ENCODE assay signal across 26 mouse cellular contexts in the genomic region with DNA sequence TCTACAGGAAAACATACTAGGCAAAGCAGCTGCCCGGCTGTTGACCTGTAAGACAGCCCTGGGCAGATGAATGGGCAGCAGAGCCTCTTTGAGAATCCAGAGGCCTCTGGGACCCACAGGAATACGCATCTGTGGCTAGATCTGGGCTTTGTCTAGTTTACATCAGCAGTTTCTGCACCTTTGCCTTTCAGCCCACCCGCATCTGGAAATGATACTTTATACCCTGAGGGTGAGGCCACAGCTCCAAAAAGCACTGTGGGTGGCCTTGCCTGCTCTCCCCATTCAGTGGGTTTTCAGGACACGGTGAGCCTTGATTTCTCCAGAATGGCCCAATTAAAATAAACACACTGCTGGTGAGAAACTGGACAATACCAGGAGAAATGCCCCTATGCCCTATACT. TPM values are rescaled to one million over a fixed set of nuclear protein-coding genes. Genes with fewer than 3 reads are reported as not detected.
A peak's percentile ranks its signal among the peaks of the same experiment; 100 is the strongest.
DNase-seq lines count a peak whose midpoint lies in the region; TF ChIP-seq lines count a peak whose summit lies in the region.
"Had no signal": no experiment of that assay in that cellular context is flagged by ENCODE, and none has a peak within 500 bp of the region (broad histone marks: within the 10 kb centered on the region; RNA-seq: fewer than 3 reads in every experiment).

No protein-coding gene starts in this region.

- H3K9me3 ChIP-seq in embryonic facial prominence, embryonic 10.5 days: no peaks in the 10 kb centered on the region
- H3K9me3 ChIP-seq: forebrain, embryonic 15.5 days; heart, embryonic 13.5 days; hindbrain, embryonic 10.5 days; limb, embryonic 13.5 days; lung, embryonic 15.5 days; midbrain, embryonic 13.5 days; neural tube, embryonic 15.5 days had no signal

- intact Hi-C loops in left cerebral cortex, adult 2 months (cut with DNase I): no loop called here
- intact Hi-C loops in heart, postnatal 36 days (cut with DNase I): no loop called here

- no peak overlapping the region for H3K4me3 ChIP-seq in left cerebral cortex, adult 2 months
- H3K4me3 ChIP-seq in embryonic facial prominence, embryonic 10.5 days: no peak overlapping the region
- H3K4me3 ChIP-seq: forebrain, embryonic 15.5 days; heart, embryonic 13.5 days; hindbrain, embryonic 10.5 days; limb, embryonic 13.5 days; lung, embryonic 15.5 days; megakaryocyte, embryonic 14.5 days; midbrain, embryonic 13.5 days; neural tube, embryonic 15.5 days had no signal

- no peaks in the 10 kb centered on the region for H3K36me3 ChIP-seq in embryonic facial prominence, embryonic 10.5 days (replicated peaks)
- H3K36me3 ChIP-seq: heart, embryonic 13.5 days; hindbrain, embryonic 10.5 days; limb, embryonic 13.5 days; lung, embryonic 15.5 days had no signal

- peaks cover 28% of the 10 kb centered on the region for H3K4me1 ChIP-seq in embryonic facial prominence, embryonic 10.5 days
- H3K4me1 ChIP-seq: forebrain, embryonic 15.5 days; neural tube, embryonic 15.5 days had no signal

- H3K27ac ChIP-seq in left cerebral cortex, adult 2 months: peak overlapping the region; percentile 76
- peak overlapping the region; percentile 44 for H3K27ac ChIP-seq in embryonic facial prominence, embryonic 10.5 days (replicated peaks)
- H3K27ac ChIP-seq: forebrain, embryonic 15.5 days; heart, embryonic 13.5 days; hindbrain, embryonic 10.5 days; hindbrain, postnatal 0 days; kidney, postnatal 0 days; limb, embryonic 13.5 days; lung, embryonic 15.5 days; midbrain, embryonic 13.5 days; neural tube, embryonic 15.5 days had no signal

- no peak for DNase-seq in left cerebral cortex, adult 2 months (ENCODE audit: extremely low spot score in 1 of 2, low spot score in 2 of 2)
- no peak for DNase-seq in left cerebral cortex, adult 11 months (ENCODE audit: low spot score)
- DNase-seq in embryonic facial prominence, embryonic 10.5 days (ENCODE audit: low spot score): peak; percentile 75
- peak; percentile 35 for DNase-seq in hindlimb bud, embryonic 11.5 days (ENCODE audit: extremely low spot score, low read depth, low spot score)
- no peak for DNase-seq in heart, postnatal 36 days
- DNase-seq in left cerebral cortex, adult 18-20 months (ENCODE audit: low spot score in 2 of 2): no peak
- DNase-seq: adrenal gland, postnatal 25 days; B cell, adult 2 months; cerebellum, adult 11-12 months; cerebellum, adult 9-11 months; gastrocnemius, postnatal 10 days; heart, postnatal 10 days; kidney, adult 8-10 months; lung, postnatal 36 days; retina, postnatal 1 day had no signal

- WGBS in embryonic facial prominence, embryonic 10.5 days: 25% methylated on average over 4 of the region's 4 CpGs

- TF ChIP-seq CTCF in left cerebral cortex, adult 2 months (IDR thresholded peaks at IDR 0.05): no peak

- no peaks in the 10 kb centered on the region for H3K27me3 ChIP-seq in embryonic facial prominence, embryonic 10.5 days (replicated peaks; ENCODE audit: low read depth, poor library complexity, severe bottlenecking)
- H3K27me3 ChIP-seq: forebrain, embryonic 15.5 days; heart, embryonic 13.5 days; limb, embryonic 13.5 days; lung, embryonic 15.5 days; midbrain, embryonic 13.5 days; neural tube, embryonic 15.5 days had no signal

RNA-seq across cellular contexts. Expression of gene Plpp6, which starts 55.6 kb away (rescaled TPM):
- 10 to 100 TPM; 57.4 to 58.1 TPM for total RNA-seq in left cerebral cortex, adult 2 months (2021)
- polyA plus RNA-seq in embryonic facial prominence, embryonic 10.5 days (2016; fragmentation: Nextera tagmentation; extraction: Ambion mirVana): 4.1 and 4.3 TPM in 2 replicates
- total RNA-seq in heart, postnatal 36 days (2021): 1 to 10 TPM; 6.2 to 7.2 TPM
- total RNA-seq in left cerebral cortex, adult 18-20 months (2021): 10 to 100 TPM; 52.1 to 52.3 TPM

RNA-seq across cellular contexts. Expression of gene 4430402I18Rik, which starts 59.4 kb away (rescaled TPM):
- total RNA-seq in left cerebral cortex, adult 2 months (2021): 1 to 10 TPM; 7.4 to 7.9 TPM
- polyA plus RNA-seq in embryonic facial prominence, embryonic 10.5 days (2016; fragmentation: Nextera tagmentation; extraction: Ambion mirVana): 0.31 and 0.52 TPM in 2 replicates
- 10 to 100 TPM; 22.9 to 25.9 TPM for total RNA-seq in heart, postnatal 36 days (2021)
- total RNA-seq in left cerebral cortex, adult 18-20 months (2021): 1 to 10 TPM; 6.8 to 7.5 TPM
- total RNA-seq: common myeloid progenitor, adult 5-6 weeks had no signal

Comparison
In these comparisons a context has a peak if more than half of its experiments do, and no peak if none do; other contexts are left out.
1. DNase-seq: peak in embryonic facial prominence, embryonic 10.5 days (single experiment) and hindlimb bud, embryonic 11.5 days (single experiment); none in left cerebral cortex, adult 2 months (0 of 2), left cerebral cortex, adult 11 months (single experiment), heart, postnatal 36 days (0 of 2) and left cerebral cortex, adult 18-20 months (0 of 2).
2. RNA of gene Plpp6, which starts 55.6 kb away (total RNA-seq): 57.4 to 58.1 TPM in left cerebral cortex, adult 2 months and 52.1 to 52.3 TPM in left cerebral cortex, adult 18-20 months; 6.2 to 7.2 TPM in heart, postnatal 36 days; every median in the first group is over 4 times any median in the second.